Mouse (Mus musculus) forebrain, embryonic 14.5 days (tissue): ENCODE measurements around the gene Sema3d. TPM values are rescaled to one million over a fixed set of nuclear protein-coding genes. Genes with fewer than 3 reads are reported as not detected.

Source experiments
- ATAC-seq: fragments of 200-750 bp; cut with Nextera tagmentation; 2 replicates; pipeline ENCODE4 v1.8.0; 2017; ENCODE audit warnings: mild to moderate bottlenecking, moderate library complexity
- DNase-seq: peaks from one replicate; pipeline ENCODE4 v3.0.0-alpha.2; 2015; ENCODE audit warnings: low spot score
- H3K27ac ChIP-seq: fragments of 300-500 bp; sonication (generic); 2 replicates; pipeline ENCODE4 v1.5.1; 2014; ENCODE audit warnings: low read depth, mild to moderate bottlenecking, control low read depth, low read length, moderate library complexity
- H3K27me3 ChIP-seq: fragments of 300-500 bp; sonication (generic); replicated peaks from 2 replicates; pipeline ENCODE4 v1.6.1; 2014; ENCODE audit warnings: low read length, control low read depth, mixed read lengths; ENCODE audit not compliant: control insufficient read depth, insufficient read depth
- H3K36me3 ChIP-seq: fragments of 300-500 bp; sonication (generic); 2 replicates; pipeline ENCODE4 v1.6.1; 2014; ENCODE audit warnings: low read length, control low read depth; ENCODE audit not compliant: control insufficient read depth, insufficient read depth
- H3K4me1 ChIP-seq: fragments of 300-500 bp; sonication (generic); 2 replicates; pipeline ENCODE4 v1.6.1; 2014; ENCODE audit warnings: antibody characterized with exemption, low read length, control low read depth; ENCODE audit not compliant: control insufficient read depth, insufficient read depth
- H3K4me2 ChIP-seq: fragments of 300-500 bp; sonication (generic); 2 replicates; pipeline ENCODE4 v1.6.1; 2014; ENCODE audit warnings: mild to moderate bottlenecking, control low read depth, low read length
- H3K4me3 ChIP-seq: fragments of 300-500 bp; sonication (generic); 2 replicates; pipeline ENCODE4 v1.5.1; 2014; ENCODE audit warnings: low read depth, low read length, control low read depth
- H3K9ac ChIP-seq: fragments of 300-500 bp; sonication (generic); 2 replicates; pipeline ENCODE4 v1.6.1; 2014; ENCODE audit warnings: mild to moderate bottlenecking, low read length, control low read depth, moderate library complexity
- H3K9me3 ChIP-seq: fragments of 300-500 bp; sonication (generic); replicated peaks from 2 replicates; pipeline ENCODE4 v1.6.1; 2016; ENCODE audit warnings: low read length, control low read depth, mixed read lengths; ENCODE audit not compliant: control insufficient read depth
- WGBS: fragments of 180-500 bp; shearing (Covaris S2); extraction: QIAGEN DNeasy Blood & Tissue Kit; methylation state at CpG from one replicate; pipeline ENCODE4 v1.1.7; 2014; 5-methylcytosine and 5-hydroxymethylcytosine counted together
- polyA plus RNA-seq: library from polyadenylated mRNA; unstranded; fragments of >200 nt; fragmentation: Nextera tagmentation; extraction: Ambion mirVana; gene quantifications from 2 replicates; pipeline ENCODE4 v1.2.1, GENCODE M21; 2014

Gene Sema3d
- polyA plus RNA-seq, 1 experiment from 2014 or later: 1.3 TPM

- no peak overlapping the region for H3K4me3 ChIP-seq
- H3K36me3 ChIP-seq: no peaks in the 10 kb centered on the region
- ATAC-seq (no peak), DNase-seq (no peak)
- no peak overlapping the region for H3K4me2 ChIP-seq
- WGBS: 89% methylated on average over 7 of the region's 7 CpGs
- no peak overlapping the region for H3K9ac ChIP-seq
- H3K27ac ChIP-seq: no peak overlapping the region
- H3K9me3 ChIP-seq: no peaks in the 10 kb centered on the region
- no peaks in the 10 kb centered on the region for H3K27me3 ChIP-seq
- H3K4me1 ChIP-seq: no peaks in the 10 kb centered on the region
Observed at GRCm38 (mm10) chr5:12637763-12638468, 254.7 kb downstream of the Sema3d start.
